Mouse (Mus musculus) G1E (cell line): Measurements from ENCODE around the gene Abi3bp. TPM values are rescaled to one million over a fixed set of nuclear protein-coding genes. Genes with fewer than 3 reads are reported as not detected.
A peak's percentile ranks its signal among the peaks of the same experiment; 100 is the strongest.

ENCODE experiments used
- ATAC-seq: 2 replicates; pipeline ENCODE4 v1.8.0; 2016; ENCODE audit warnings: mild to moderate bottlenecking; ENCODE audit not compliant: insufficient number of reproducible peaks, poor library complexity, low FRiP score, severe bottlenecking; ENCODE audit errors: extremely low read depth
- DNase-seq: peaks from one replicate; pipeline ENCODE4 v3.0.0; 2012; ENCODE audit warnings: low spot score
- H3K27me3 ChIP-seq: 2 replicates; pipeline ENCODE4 v1.6.1; 2012; ENCODE audit warnings: mild to moderate bottlenecking, low read length, inconsistent platforms; ENCODE audit not compliant: insufficient read depth
- H3K36me3 ChIP-seq: replicated peaks from 2 replicates; pipeline ENCODE3; 2012; ENCODE audit warnings: mild to moderate bottlenecking, inconsistent platforms
- H3K4me1 ChIP-seq: 2 replicates; pipeline ENCODE4 v1.6.1; 2012; ENCODE audit warnings: low read depth, low read length, inconsistent platforms, mixed read lengths; ENCODE audit not compliant: insufficient read depth
- H3K4me3 ChIP-seq: 2 replicates; pipeline ENCODE4 v1.5.1; 2012; ENCODE audit warnings: low read depth, mild to moderate bottlenecking, inconsistent platforms, low read length, moderate library complexity, mixed read lengths
- H3K9me3 ChIP-seq: replicated peaks from 2 replicates; pipeline ENCODE4 v1.6.1; 2012; ENCODE audit warnings: inconsistent platforms
- CTCF ChIP-seq: IDR thresholded peaks from 2 replicates; pipeline ENCODE4 v1.5.1; 2012; ENCODE audit warnings: low read depth, low read length, inconsistent platforms, mixed read lengths
- GATA1 ChIP-seq: IDR thresholded peaks from 2 replicates; pipeline ENCODE4 v1.6.1; 2012; ENCODE audit warnings: borderline replicate concordance, low read length, inconsistent platforms, mixed read lengths
- GATA2 ChIP-seq: IDR thresholded peaks from 2 replicates; pipeline ENCODE4 v1.6.1; 2012; ENCODE audit warnings: low read depth, low read length, inconsistent platforms, borderline replicate concordance
- POLR2AphosphoS5 ChIP-seq: IDR thresholded peaks from 2 replicates; pipeline ENCODE4 v1.6.1; 2012; ENCODE audit warnings: low read depth, low read length, inconsistent platforms; ENCODE audit not compliant: insufficient replicate concordance
- TAL1 ChIP-seq: conservative IDR thresholded peaks from 2 replicates; pipeline ENCODE4 v1.6.1; 2012; ENCODE audit warnings: low read depth, low read length, inconsistent platforms, mixed read lengths
- polyA plus RNA-seq: library from polyadenylated mRNA; stranded (reverse); fragments of >175 nt; gene quantifications from 2 replicates; pipeline ENCODE4 v1.2.3, GENCODE M21; 2012
- total RNA-seq, 2 experiments: library from RNA; stranded (forward) in 1 of 2; stranded (reverse) in 1 of 2; fragments of 200-1000 nt in 1 of 2; fragments of >200 nt in 1 of 2; fragmentation: Nextera tagmentation in 1 of 2; gene quantifications; 2 replicates each; pipeline ENCODE4 v1.2.3; 2014 to 2017

The Abi3bp gene
- total and polyA plus RNA-seq, 3 experiments: 0.16 TPM; not detected in 2

- DNase-seq (peak; percentile 90), ATAC-seq (peak; percentile 75)
- peaks cover 57% of the 10 kb centered on the region for H3K4me1 ChIP-seq
- no peaks in the 10 kb centered on the region for H3K27me3 ChIP-seq
- TF ChIP-seq GATA1 (no peak), CTCF (no peak), POLR2AphosphoS5 (no peak), GATA2 (no peak), TAL1 (no peak)
- H3K36me3 ChIP-seq: peaks cover 11% of the 10 kb centered on the region
- H3K9me3 ChIP-seq: no peaks in the 10 kb centered on the region
- peak within 1 kb of the TSS; percentile 83 for H3K4me3 ChIP-seq
Observed at GRCm38 (mm10) chr16:56717224-56718200, 239.8 kb downstream of the Abi3bp start, which contains the start of gene Tfg. Tfg (minus strand) TSS chr16:56717450.

- no peaks in the 10 kb centered on the region for H3K9me3 ChIP-seq
- H3K4me1 ChIP-seq: peaks cover 55% of the 10 kb centered on the region
- peak; percentile 30; the same call in 1 of the 2 replicates for TF ChIP-seq TAL1
- no peak for TF ChIP-seq CTCF
- no peak for TF ChIP-seq POLR2AphosphoS5
- TF ChIP-seq GATA1: no peak
- no peak for TF ChIP-seq GATA2
- no peak overlapping the region; the same call in 1 of the 2 replicates for H3K4me3 ChIP-seq
- peak; percentile 61 for ATAC-seq
- H3K27me3 ChIP-seq: no peaks in the 10 kb centered on the region
- peak; percentile 28 for DNase-seq
- peaks cover under 1% of the 10 kb centered on the region for H3K36me3 ChIP-seq
Observed at GRCm38 (mm10) chr16:56719031-56719430, 241.4 kb downstream of the Abi3bp start.

GRCm38 (mm10) chr16:56722357-56722756 lies 244.7 kb downstream of the Abi3bp start:
- ATAC-seq: no peak
- no peak for DNase-seq
- Histone ChIP-seq H3K36me3 (no peaks in the 10 kb centered on the region), H3K9me3 (no peaks in the 10 kb centered on the region), H3K4me1 (peaks cover 51% of the 10 kb centered on the region), H3K4me3 (no peak overlapping the region), H3K27me3 (no peaks in the 10 kb centered on the region)
- TF ChIP-seq GATA2: no peak
- TF ChIP-seq CTCF: no peak
- no peak for TF ChIP-seq GATA1
- no peak for TF ChIP-seq TAL1
- TF ChIP-seq POLR2AphosphoS5: no peak

GRCm38 (mm10) chr16:56724927-56725326 lies 247.2 kb downstream of the Abi3bp start:
- peaks cover 34% of the 10 kb centered on the region for H3K4me1 ChIP-seq
- ATAC-seq (no peak), DNase-seq (no peak)
- TF ChIP-seq POLR2AphosphoS5: no peak
- no peak for TF ChIP-seq CTCF
- TF ChIP-seq TAL1: no peak
- TF ChIP-seq GATA2: no peak
- TF ChIP-seq GATA1: no peak
- no peaks in the 10 kb centered on the region for H3K9me3 ChIP-seq
- H3K4me3 ChIP-seq: no peak overlapping the region
- H3K27me3 ChIP-seq: no peaks in the 10 kb centered on the region
- no peaks in the 10 kb centered on the region for H3K36me3 ChIP-seq

GRCm38 (mm10) chr16:56729060-56729459 lies 251.4 kb downstream of the Abi3bp start:
- H3K27me3 ChIP-seq: no peaks in the 10 kb centered on the region
- no peak overlapping the region for H3K4me3 ChIP-seq
- H3K36me3 ChIP-seq: no peaks in the 10 kb centered on the region
- DNase-seq: no peak
- H3K9me3 ChIP-seq: no peaks in the 10 kb centered on the region
- TF ChIP-seq CTCF (no peak), TAL1 (no peak), GATA2 (no peak), POLR2AphosphoS5 (no peak), GATA1 (no peak)
- peaks cover 8% of the 10 kb centered on the region for H3K4me1 ChIP-seq
- ATAC-seq: no peak

Other genes with a start within 250 kb of the Abi3bp start
- 324 and 389 TPM in 2 replicates for gene Tfg, start 239.6 kb downstream of the Abi3bp start, total RNA-seq (2014; fragmentation: Nextera tagmentation)
- 103 and 112 TPM in 2 replicates for gene Tfg, start 239.6 kb downstream of the Abi3bp start, total RNA-seq (2017)
- gene Tfg, start 239.6 kb downstream of the Abi3bp start, polyA plus RNA-seq: 60.8 and 80.6 TPM in 2 replicates